Mouse (Mus musculus): ENCODE results near the gene Plgrkt. TPM values are rescaled to one million over a fixed set of nuclear protein-coding genes. Genes with fewer than 3 reads are reported as not detected.

Plgrkt gene
- total RNA-seq, 2 experiments from 2014 or later, result 28.1 to 31.8 TPM

GRCm38 (mm10) chr19:29384412-29384811, 17.2 kb upstream of the Plgrkt start:
- DNase-seq (ENCODE audit: low spot score in 2 of 2), result no peak

DNA sequence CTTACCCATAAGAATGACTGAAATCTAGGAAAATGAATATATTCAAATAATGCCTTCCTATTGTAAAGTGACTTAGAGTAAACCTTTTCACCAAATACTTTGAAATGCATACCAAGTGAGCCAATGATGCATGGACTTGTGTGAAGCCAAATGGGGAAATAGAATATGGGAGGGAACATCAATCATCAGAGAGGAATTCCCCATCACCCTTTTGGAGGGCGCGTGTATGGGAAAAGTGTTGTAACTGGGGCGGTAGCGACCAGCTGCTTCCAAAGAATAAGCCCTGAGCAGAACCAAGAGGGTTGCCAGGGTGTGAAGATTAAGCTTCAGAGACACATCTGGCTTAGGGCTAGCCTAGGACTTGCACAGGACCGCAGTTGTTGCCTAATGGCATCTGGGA, 16.2 kb upstream of the Plgrkt start:
- no peak for DNase-seq (ENCODE audit: low spot score in 2 of 2)

GRCm38 (mm10) chr19:29379839-29380603, 12.8 kb upstream of the Plgrkt start:
- DNase-seq (ENCODE audit: low spot score in 2 of 2), result no peak

DNA sequence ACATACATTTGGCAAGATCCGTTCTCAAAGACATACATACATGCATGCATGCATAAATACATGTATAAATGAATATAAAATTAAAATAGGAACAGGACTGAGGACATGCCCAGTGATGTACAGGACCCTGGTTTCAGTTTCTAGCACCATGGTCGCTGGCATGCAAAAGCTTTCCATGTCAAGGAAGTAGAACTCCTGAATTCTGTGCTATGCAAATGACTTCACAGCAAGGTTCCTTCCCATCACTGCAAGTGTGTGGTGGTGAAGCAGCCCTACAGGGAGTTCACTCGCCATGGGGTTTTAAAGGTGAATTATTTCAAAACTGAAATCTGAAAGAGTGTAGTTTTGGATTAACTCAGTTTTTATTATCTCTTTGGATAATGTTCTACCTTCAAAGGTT, 9.2 kb upstream of the Plgrkt start:
- no peak for DNase-seq (ENCODE audit: low spot score in 2 of 2)

- DNase-seq (ENCODE audit: low spot score in 2 of 2), result no peak
Measured at GRCm38 (mm10) chr19:29374947-29375346, 7.8 kb upstream of the Plgrkt start.

DNA sequence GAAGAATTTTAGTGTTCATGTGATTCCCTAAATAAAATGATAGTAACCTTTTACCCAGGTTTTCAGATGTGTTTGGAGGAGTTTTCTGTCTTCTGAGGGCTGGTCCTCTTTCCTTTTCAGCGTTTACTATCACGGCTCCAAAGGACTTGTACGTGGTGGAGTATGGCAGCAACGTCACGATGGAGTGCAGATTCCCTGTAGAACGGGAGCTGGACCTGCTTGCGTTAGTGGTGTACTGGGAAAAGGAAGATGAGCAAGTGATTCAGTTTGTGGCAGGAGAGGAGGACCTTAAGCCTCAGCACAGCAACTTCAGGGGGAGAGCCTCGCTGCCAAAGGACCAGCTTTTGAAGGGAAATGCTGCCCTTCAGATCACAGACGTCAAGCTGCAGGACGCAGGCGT, 6.2 kb upstream of the Plgrkt start:
- no peak for DNase-seq (ENCODE audit: low spot score in 2 of 2)

GRCm38 (mm10) chr19:29372621-29373020, 5.4 kb upstream of the Plgrkt start:
- no peak for DNase-seq (ENCODE audit: low spot score in 2 of 2)

DNA sequence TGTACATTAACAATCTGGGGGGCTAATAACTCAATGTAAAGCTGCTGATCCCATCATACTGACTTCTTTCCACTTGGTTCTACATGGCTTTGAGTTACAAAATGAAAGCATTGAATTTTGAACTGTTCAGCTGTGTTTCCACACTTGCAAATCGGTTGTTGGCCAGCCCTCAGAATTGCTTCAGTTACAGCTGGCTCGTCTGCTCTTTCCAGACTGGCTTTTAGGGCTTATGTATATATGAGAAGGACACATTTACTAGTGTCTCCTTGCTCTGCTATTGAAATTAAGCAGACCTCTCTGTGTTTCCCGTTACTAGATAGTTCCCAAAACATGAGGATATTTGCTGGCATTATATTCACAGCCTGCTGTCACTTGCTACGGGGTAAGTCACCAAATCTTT, 4.9 kb upstream of the Plgrkt start:
- peak; percentile 28 to 55 for DNase-seq (ENCODE audit: low spot score in 2 of 2)

DNA sequence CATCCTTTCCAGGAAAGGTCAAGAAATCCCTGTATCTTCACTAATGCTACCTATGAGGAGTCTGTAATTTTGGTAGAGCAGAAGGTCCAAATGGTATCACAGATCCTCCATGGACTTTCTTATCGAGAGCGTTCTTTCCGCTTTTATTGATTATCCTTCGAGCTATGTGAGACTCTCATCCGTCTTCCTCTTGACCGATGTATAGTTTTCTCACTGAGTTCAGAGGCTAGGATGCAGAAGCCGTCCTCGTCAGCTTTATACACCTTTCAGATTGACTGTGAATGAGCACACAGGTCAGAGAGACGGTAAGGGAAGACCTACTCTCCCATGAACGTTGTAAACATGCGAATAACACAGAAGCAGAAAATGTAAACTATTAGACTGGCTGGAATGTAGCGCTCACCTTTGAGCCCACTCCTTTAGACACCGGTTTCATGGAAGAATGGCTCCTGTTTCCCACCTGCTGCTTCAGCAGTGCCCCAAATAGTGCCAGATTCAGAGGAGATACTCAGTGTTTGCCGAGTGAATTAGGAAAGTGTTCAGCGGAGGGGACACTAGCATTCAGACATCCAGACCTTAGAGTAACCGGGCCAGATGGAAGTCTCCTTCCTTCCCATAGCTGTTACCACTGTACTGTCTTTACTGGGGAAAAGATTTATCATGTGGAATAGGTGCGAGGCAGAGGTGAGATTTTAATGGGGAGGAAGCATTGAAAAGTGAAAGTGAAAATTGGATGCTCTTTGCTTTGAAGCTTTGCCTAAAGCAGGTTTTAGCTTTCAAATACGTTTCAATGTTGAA, 4.3 kb upstream of the Plgrkt start:
- DNase-seq (ENCODE audit: low spot score in 2 of 2), result no peak

GRCm38 (mm10) chr19:29370545-29371283, 3.5 kb upstream of the Plgrkt start:
- no peak for DNase-seq (ENCODE audit: low spot score in 2 of 2)

GRCm38 (mm10) chr19:29370112-29370511, 2.9 kb upstream of the Plgrkt start:
- no peak for DNase-seq (ENCODE audit: low spot score in 2 of 2)

DNA sequence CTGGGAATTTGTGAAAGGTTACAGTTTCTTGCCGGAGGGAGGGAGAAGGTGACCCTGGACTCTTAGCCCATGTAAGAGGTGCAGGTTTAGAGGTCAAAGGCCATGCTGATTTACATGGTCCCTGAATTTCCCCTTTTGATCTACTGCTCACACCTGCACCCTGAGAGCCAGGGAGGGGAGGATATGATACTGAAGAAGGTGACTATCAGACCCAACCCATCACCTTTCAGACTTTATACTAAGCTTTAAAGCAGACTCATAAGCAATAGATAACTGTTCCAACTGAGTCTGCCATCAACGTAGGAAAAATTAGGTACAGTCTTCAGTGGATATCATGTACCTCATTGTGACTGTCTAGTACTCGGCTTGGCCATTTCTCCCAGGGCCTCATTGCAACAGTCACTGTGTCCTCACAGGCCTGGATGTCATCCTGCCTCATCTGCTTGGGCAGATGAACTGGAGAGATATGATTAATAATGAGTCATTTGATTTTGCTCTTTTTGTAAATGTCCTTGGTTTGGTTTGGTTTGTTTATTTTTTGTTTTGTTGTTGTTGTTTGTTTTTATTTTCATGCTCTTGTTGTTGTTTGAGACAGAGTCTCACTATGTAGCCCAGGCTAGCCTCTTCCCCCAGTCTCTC, 1.6 kb upstream of the Plgrkt start:
- no peak for DNase-seq (ENCODE audit: low spot score in 2 of 2)

DNA sequence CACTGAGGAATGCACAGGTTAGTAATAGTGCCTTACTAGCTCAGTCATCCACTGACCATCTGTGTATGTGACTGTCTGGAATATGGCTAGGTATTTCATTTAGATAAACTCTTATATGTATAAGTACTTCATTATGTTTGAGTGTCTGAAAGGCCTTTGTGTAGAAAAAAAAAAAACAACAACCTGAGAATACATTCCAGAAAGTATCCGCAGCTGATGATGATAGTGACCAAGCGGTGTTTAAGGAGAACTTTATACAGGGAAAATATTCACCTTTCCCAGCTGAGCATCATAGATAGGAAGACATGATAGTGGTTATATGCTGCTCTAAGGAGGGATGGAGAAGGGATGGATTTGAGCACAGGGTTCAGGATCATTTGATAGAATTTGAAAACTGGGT, 851 bp upstream of the Plgrkt start:
- DNase-seq (ENCODE audit: low spot score in 2 of 2), result no peak

GRCm38 (mm10) chr19:29366226-29366968, 793 bp downstream of the Plgrkt start:
- DNase-seq (ENCODE audit: low spot score in 2 of 2), result no peak

DNA sequence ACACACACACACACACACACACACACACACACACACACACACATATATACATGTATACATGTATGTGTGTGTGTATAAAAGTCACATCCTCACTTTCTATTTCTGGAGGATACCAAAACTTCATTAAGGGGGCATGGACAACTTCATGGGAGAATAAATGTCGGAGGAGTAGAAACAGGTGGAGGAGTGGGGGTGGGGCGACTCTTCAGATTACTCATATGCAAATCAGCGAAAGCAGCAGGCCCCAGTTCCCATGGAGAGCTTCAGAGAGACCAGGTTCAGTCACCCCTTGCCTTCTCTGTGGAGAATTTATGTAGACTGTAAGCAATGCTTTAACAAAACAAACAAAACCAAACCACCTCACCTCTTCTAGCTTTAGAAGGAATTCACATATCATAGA, 2.1 kb downstream of the Plgrkt start:
- no peak for DNase-seq (ENCODE audit: low spot score in 2 of 2)

GRCm38 (mm10) chr19:29364076-29364475, 3.1 kb downstream of the Plgrkt start:
- no peak for DNase-seq (ENCODE audit: low spot score in 2 of 2)

GRCm38 (mm10) chr19:29363557-29363956, 3.6 kb downstream of the Plgrkt start:
- no peak for DNase-seq (ENCODE audit: low spot score in 2 of 2)

DNA sequence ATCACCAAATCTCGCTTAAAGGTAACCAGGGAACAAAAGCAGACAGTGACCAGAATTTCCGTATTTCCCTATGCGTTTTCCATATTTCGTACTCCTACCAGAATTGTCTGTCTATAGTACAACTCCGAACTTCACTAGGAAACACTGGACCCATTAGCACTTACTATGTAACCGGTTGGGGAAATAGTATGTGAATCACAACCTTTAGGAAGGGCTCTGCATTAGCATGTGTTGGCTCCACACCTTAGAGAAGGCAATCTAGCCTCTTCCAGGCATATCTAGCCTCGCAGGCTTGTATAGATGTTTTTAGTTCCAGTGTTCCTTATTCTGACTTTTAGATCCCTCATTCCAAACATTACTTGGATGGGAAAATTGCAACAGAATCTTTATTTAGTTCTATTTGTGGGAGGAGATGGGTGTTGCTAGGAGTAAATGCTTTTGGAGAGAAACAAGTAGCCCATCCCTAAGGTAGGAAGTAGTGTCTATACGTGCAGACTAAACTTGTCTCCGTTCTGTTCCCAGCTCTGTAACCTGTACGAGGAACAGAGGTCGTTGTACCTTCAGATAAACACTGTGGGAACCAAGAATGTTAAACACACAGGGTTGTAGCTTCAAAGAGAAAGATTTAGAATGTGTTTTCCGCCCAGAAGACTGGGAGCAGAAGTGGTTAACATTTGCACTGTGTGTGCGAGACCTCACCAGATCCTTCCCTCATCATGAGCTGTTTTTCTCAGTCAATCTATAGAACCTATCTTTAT, 4.8 kb downstream of the Plgrkt start:
- no peak for DNase-seq (ENCODE audit: low spot score in 2 of 2)

GRCm38 (mm10) chr19:29361468-29362130, 5.6 kb downstream of the Plgrkt start:
- DNase-seq (ENCODE audit: low spot score in 2 of 2), result peak; percentile 86 to 95
